Mouse (Mus musculus): Measurements from ENCODE around the gene Olfr1018. TPM values are rescaled to one million over a fixed set of nuclear protein-coding genes. Genes with fewer than 3 reads are reported as not detected.

The Olfr1018 gene
- not detected in 2 replicates for polyA plus RNA-seq (2012; rRNA removed)

GRCm38 (mm10) chr2:85818179-85818578, at the start of gene Olfr1018:
Olfr1018 (plus strand) TSS chr2:85818479.

GRCm38 (mm10) chr2:85772413-85772812, 45.9 kb upstream of the Olfr1018 start, which contains the start of gene Olfr1014:
Olfr1014 (plus strand) TSS chr2:85772713.

DNA sequence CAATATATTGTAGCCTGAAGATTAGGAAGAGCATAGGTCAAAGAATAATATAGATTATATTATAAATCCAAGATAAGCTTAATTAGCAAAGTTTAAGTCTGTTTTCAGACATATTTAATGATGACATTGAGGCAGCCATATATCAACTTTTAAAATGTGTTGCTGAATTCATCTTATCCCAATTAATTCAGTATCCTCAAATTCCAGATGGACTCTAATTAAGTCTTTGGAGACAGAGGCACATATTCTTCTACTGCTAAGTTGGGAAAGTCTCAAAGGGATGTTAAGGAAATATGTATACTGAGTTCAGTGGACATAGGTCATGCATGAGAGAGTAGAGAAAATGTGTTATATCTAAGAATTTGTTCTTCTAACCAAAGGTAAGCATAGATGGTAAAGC, 36.6 kb upstream of the Olfr1018 start, which contains the start of gene Olfr1015:
TSS of gene Olfr1015 (plus strand) at position 301 of the 400 bp plus-strand sequence.

GRCm38 (mm10) chr2:85802444-85802843, 15.8 kb upstream of the Olfr1018 start, which contains the start of gene Olfr1016:
Olfr1016 (minus strand) TSS chr2:85802544.

GRCm38 (mm10) chr2:85845383-85845782, 27.1 kb downstream of the Olfr1018 start, which contains the start of gene Olfr1019:
Olfr1019 (minus strand) TSS chr2:85845483.

DNA sequence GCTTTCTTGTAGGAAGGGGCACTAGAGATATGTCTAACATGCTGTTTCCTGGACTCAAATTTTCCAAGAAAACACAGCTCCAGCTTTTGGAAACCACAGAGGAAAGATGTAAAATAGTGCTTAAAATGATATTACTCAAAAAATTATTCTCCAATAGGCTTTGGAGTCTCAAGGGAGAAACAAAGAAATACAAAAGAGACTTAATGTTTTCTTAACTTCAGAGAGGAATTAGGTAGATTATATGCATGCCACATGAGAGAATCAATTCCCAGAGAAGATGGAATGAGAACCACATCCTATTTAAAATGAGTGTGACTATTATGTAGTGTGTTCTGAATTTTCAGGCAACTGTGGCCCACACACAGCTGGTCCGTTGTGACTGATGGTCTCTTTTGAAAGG, 28.5 kb downstream of the Olfr1018 start, which contains the start of gene Olfr1020:
TSS of gene Olfr1020 (plus strand) at position 301 of the 400 bp plus-strand sequence.

GRCm38 (mm10) chr2:85868294-85868693, 50.0 kb downstream of the Olfr1018 start, which contains the start of gene Olfr1022:
Olfr1022 (plus strand) TSS chr2:85868594.

Other genes starting within 250 kb of the Olfr1018 start
- not detected in 2 replicates for gene Olfr996, start 239.3 kb upstream of the Olfr1018 start, polyA plus RNA-seq (2012; rRNA removed)
- gene Olfr998, start 229.5 kb upstream of the Olfr1018 start, polyA plus RNA-seq (2012; rRNA removed) = not detected in 2 replicates
- gene Olfr1000, start 206.6 kb upstream of the Olfr1018 start, polyA plus RNA-seq (2012; rRNA removed) = not detected in 2 replicates
- gene Olfr1002, start 167.8 kb upstream of the Olfr1018 start, polyA plus RNA-seq (2012; rRNA removed) = not detected in 2 replicates
- gene Olfr154, start 154.0 kb upstream of the Olfr1018 start, polyA plus RNA-seq (2012; rRNA removed) = not detected in 2 replicates
- gene Olfr1006, start 139.7 kb upstream of the Olfr1018 start, polyA plus RNA-seq (2012; rRNA removed) = not detected in 2 replicates
- gene Olfr1008, start 129.0 kb upstream of the Olfr1018 start, polyA plus RNA-seq (2012; rRNA removed) = not detected in 2 replicates
- gene Olfr1009, start 103.1 kb upstream of the Olfr1018 start, polyA plus RNA-seq (2012; rRNA removed) = not detected in 2 replicates
- gene Olfr1012, start 55.7 kb upstream of the Olfr1018 start, polyA plus RNA-seq (2012; rRNA removed) = not detected in 2 replicates
- not detected in 2 replicates for gene Olfr1013, start 51.4 kb upstream of the Olfr1018 start, polyA plus RNA-seq (2012; rRNA removed)
- gene Olfr1014, start 45.8 kb upstream of the Olfr1018 start, polyA plus RNA-seq (2012; rRNA removed) = not detected in 2 replicates
- not detected in 2 replicates for gene Olfr1015, start 36.5 kb upstream of the Olfr1018 start, polyA plus RNA-seq (2012; rRNA removed)
- gene Olfr1016, start 15.9 kb upstream of the Olfr1018 start, polyA plus RNA-seq (2012; rRNA removed) = not detected in 2 replicates
- not detected in 2 replicates for gene Olfr1019, start 27.0 kb downstream of the Olfr1018 start, polyA plus RNA-seq (2012; rRNA removed)
- gene Olfr1020, start 28.6 kb downstream of the Olfr1018 start, polyA plus RNA-seq (2012; rRNA removed) = not detected in 2 replicates
- not detected in 2 replicates for gene Olfr1022, start 50.1 kb downstream of the Olfr1018 start, polyA plus RNA-seq (2012; rRNA removed)
- not detected in 2 replicates for gene Olfr1023, start 67.2 kb downstream of the Olfr1018 start, polyA plus RNA-seq (2012; rRNA removed)
- gene Olfr1024, start 86.6 kb downstream of the Olfr1018 start, polyA plus RNA-seq (2012; rRNA removed) = not detected in 2 replicates
- gene Olfr1025-ps1, start 96.7 kb downstream of the Olfr1018 start, polyA plus RNA-seq (2012; rRNA removed) = not detected in 2 replicates
- not detected in 2 replicates for gene Olfr1026, start 103.1 kb downstream of the Olfr1018 start, polyA plus RNA-seq (2012; rRNA removed)
- not detected in 2 replicates for gene Olfr1028, start 132.0 kb downstream of the Olfr1018 start, polyA plus RNA-seq (2012; rRNA removed)
- gene Olfr1029, start 155.4 kb downstream of the Olfr1018 start, polyA plus RNA-seq (2012; rRNA removed) = 0.29 and 0.58 TPM in 2 replicates
- gene Olfr1030, start 160.8 kb downstream of the Olfr1018 start, polyA plus RNA-seq (2012; rRNA removed) = 0.03 and 0.05 TPM in 2 replicates
- gene Olfr1031, start 171.8 kb downstream of the Olfr1018 start, polyA plus RNA-seq (2012; rRNA removed) = not detected in 2 replicates
- gene Olfr1032, start 187.1 kb downstream of the Olfr1018 start, polyA plus RNA-seq (2012; rRNA removed) = not detected in 2 replicates
- gene Olfr1033, start 202.2 kb downstream of the Olfr1018 start, polyA plus RNA-seq (2012; rRNA removed) = 1.4 and 1.5 TPM in 2 replicates
- gene Olfr1034, start 227.4 kb downstream of the Olfr1018 start, polyA plus RNA-seq (2012; rRNA removed) = 0.37 and 0.41 TPM in 2 replicates

Measured in ovary, adult 2 months (tissue).